Mouse (Mus musculus): ENCODE measurements around the gene Copz2. TPM values are rescaled to one million over a fixed set of nuclear protein-coding genes. Genes with fewer than 3 reads are reported as not detected.

Copz2 gene
- total RNA-seq, 1 experiment, result 5.5 TPM

- no peak overlapping the region for H3K27ac ChIP-seq (ENCODE audit: insufficient read depth, low read depth, low read length, poor library complexity, severe bottlenecking)
- DNase-seq (ENCODE audit: low read depth, low spot score), result no peak
- H3K9ac ChIP-seq (ENCODE audit: insufficient read depth, low read depth, low read length, poor library complexity, severe bottlenecking), result no peak overlapping the region
- H3K4me3 ChIP-seq (ENCODE audit: insufficient read depth in 1 of 2, low read depth in 1 of 2, low read length in 2 of 2, poor library complexity in 1 of 2, severe bottlenecking in 1 of 2), result no peak overlapping the region
- TF ChIP-seq MAFK (IDR thresholded peaks at IDR 0.05; ENCODE audit: insufficient read depth, low read depth, low read length) (no peak), ZC3H11A (IDR thresholded peaks at IDR 0.05; ENCODE audit: borderline replicate concordance, low read depth, low read length) (no peak), ZNF384 (IDR thresholded peaks at IDR 0.05; ENCODE audit: low read depth, low read length) (no peak), HCFC1 (IDR thresholded peaks at IDR 0.05; ENCODE audit: borderline replicate concordance, insufficient read depth, low read length) (no peak), CHD2 (IDR thresholded peaks at IDR 0.05; ENCODE audit: low read depth, low read length) (no peak)
- no peaks in the 10 kb centered on the region for H3K36me3 ChIP-seq (ENCODE audit: control insufficient read depth, insufficient read depth, low read length, poor library complexity, severe bottlenecking)
- no peaks in the 10 kb centered on the region for H3K9me3 ChIP-seq (ENCODE audit: control insufficient read depth, insufficient read depth, low read depth, low read length)
- peaks cover 1 to 13% of the 10 kb centered on the region in 2 experiments; a peak in 1 of 4 replicates for H3K4me1 ChIP-seq (ENCODE audit: control insufficient read depth in 2 of 2, insufficient read depth in 2 of 2, low read length in 2 of 2, poor library complexity in 1 of 2)
- in situ Hi-C loops (cut with MboI; ENCODE audit: low sequenced_read_pairs in 2 of 2, unreplicated experiment in 2 of 2), result no loop called here
These were observed 26.8 kb downstream of the Copz2 start for GRCm38 (mm10) chr11:96876300-96877040.

GRCm38 (mm10) chr11:96877071-96877470 is 27.4 kb downstream of the Copz2 start:
- H3K4me1 ChIP-seq (ENCODE audit: control insufficient read depth in 2 of 2, insufficient read depth in 2 of 2, low read length in 2 of 2, poor library complexity in 1 of 2), result peaks cover 1 to 11% of the 10 kb centered on the region in 2 experiments; a peak in 1 of 4 replicates

GRCm38 (mm10) chr11:96878715-96879114 is 29.0 kb downstream of the Copz2 start:
- H3K4me3 ChIP-seq (ENCODE audit: insufficient read depth in 1 of 2, low read depth in 1 of 2, low read length in 2 of 2, poor library complexity in 1 of 2, severe bottlenecking in 1 of 2), result no peak overlapping the region
- H3K27ac ChIP-seq (ENCODE audit: insufficient read depth, low read depth, low read length, poor library complexity, severe bottlenecking), result no peak overlapping the region
- no peaks in the 10 kb centered on the region for H3K9me3 ChIP-seq (ENCODE audit: control insufficient read depth, insufficient read depth, low read depth, low read length)
- H3K9ac ChIP-seq (ENCODE audit: insufficient read depth, low read depth, low read length, poor library complexity, severe bottlenecking), result no peak overlapping the region
- no peak for TF ChIP-seq CHD2 (IDR thresholded peaks at IDR 0.05; ENCODE audit: low read depth, low read length)
- no peak for TF ChIP-seq ZC3H11A (IDR thresholded peaks at IDR 0.05; ENCODE audit: borderline replicate concordance, low read depth, low read length)
- TF ChIP-seq ZNF384 (IDR thresholded peaks at IDR 0.05; ENCODE audit: low read depth, low read length), result no peak
- TF ChIP-seq HCFC1 (IDR thresholded peaks at IDR 0.05; ENCODE audit: borderline replicate concordance, insufficient read depth, low read length), result no peak
- TF ChIP-seq MAFK (IDR thresholded peaks at IDR 0.05; ENCODE audit: insufficient read depth, low read depth, low read length), result no peak
- peaks cover 1 to 5% of the 10 kb centered on the region in 2 experiments; a peak in 1 of 4 replicates for H3K4me1 ChIP-seq (ENCODE audit: control insufficient read depth in 2 of 2, insufficient read depth in 2 of 2, low read length in 2 of 2, poor library complexity in 1 of 2)
- DNase-seq (ENCODE audit: low read depth, low spot score), result no peak
- no peaks in the 10 kb centered on the region for H3K36me3 ChIP-seq (ENCODE audit: control insufficient read depth, insufficient read depth, low read length, poor library complexity, severe bottlenecking)
- in situ Hi-C loops (cut with MboI; ENCODE audit: low sequenced_read_pairs in 2 of 2, unreplicated experiment in 2 of 2), result no loop called here

More at GRCm38 (mm10) chr11:96877071-96877470, 27.4 kb downstream of the Copz2 start:
- in situ Hi-C loops (cut with MboI; ENCODE audit: low sequenced_read_pairs in 2 of 2, unreplicated experiment in 2 of 2), result no loop called here
- TF ChIP-seq CHD2 (IDR thresholded peaks at IDR 0.05; ENCODE audit: low read depth, low read length) (no peak), ZC3H11A (IDR thresholded peaks at IDR 0.05; ENCODE audit: borderline replicate concordance, low read depth, low read length) (no peak), HCFC1 (IDR thresholded peaks at IDR 0.05; ENCODE audit: borderline replicate concordance, insufficient read depth, low read length) (no peak), ZNF384 (IDR thresholded peaks at IDR 0.05; ENCODE audit: low read depth, low read length) (no peak), MAFK (IDR thresholded peaks at IDR 0.05; ENCODE audit: insufficient read depth, low read depth, low read length) (no peak)
- Histone ChIP-seq H3K9me3 (ENCODE audit: control insufficient read depth, insufficient read depth, low read depth, low read length) (no peaks in the 10 kb centered on the region), H3K27ac (ENCODE audit: insufficient read depth, low read depth, low read length, poor library complexity, severe bottlenecking) (no peak overlapping the region), H3K36me3 (ENCODE audit: control insufficient read depth, insufficient read depth, low read length, poor library complexity, severe bottlenecking) (no peaks in the 10 kb centered on the region), H3K9ac (ENCODE audit: insufficient read depth, low read depth, low read length, poor library complexity, severe bottlenecking) (no peak overlapping the region), H3K4me3 (ENCODE audit: insufficient read depth in 1 of 2, low read depth in 1 of 2, low read length in 2 of 2, poor library complexity in 1 of 2, severe bottlenecking in 1 of 2) (no peak overlapping the region)
- DNase-seq (ENCODE audit: low read depth, low spot score), result no peak

GRCm38 (mm10) chr11:96879359-96879758 is 29.7 kb downstream of the Copz2 start:
- Histone ChIP-seq H3K9me3 (ENCODE audit: control insufficient read depth, insufficient read depth, low read depth, low read length) (no peaks in the 10 kb centered on the region), H3K36me3 (ENCODE audit: control insufficient read depth, insufficient read depth, low read length, poor library complexity, severe bottlenecking) (no peaks in the 10 kb centered on the region), H3K4me1 (ENCODE audit: control insufficient read depth in 2 of 2, insufficient read depth in 2 of 2, low read length in 2 of 2, poor library complexity in 1 of 2) (peaks cover 1 to 4% of the 10 kb centered on the region in 2 experiments; a peak in 1 of 4 replicates), H3K4me3 (ENCODE audit: insufficient read depth in 1 of 2, low read depth in 1 of 2, low read length in 2 of 2, poor library complexity in 1 of 2, severe bottlenecking in 1 of 2) (no peak overlapping the region), H3K9ac (ENCODE audit: insufficient read depth, low read depth, low read length, poor library complexity, severe bottlenecking) (no peak overlapping the region), H3K27ac (ENCODE audit: insufficient read depth, low read depth, low read length, poor library complexity, severe bottlenecking) (no peak overlapping the region)
- in situ Hi-C loops (cut with MboI; ENCODE audit: low sequenced_read_pairs in 2 of 2, unreplicated experiment in 2 of 2), result no loop called here
- no peak for TF ChIP-seq HCFC1 (IDR thresholded peaks at IDR 0.05; ENCODE audit: borderline replicate concordance, insufficient read depth, low read length)
- TF ChIP-seq ZC3H11A (IDR thresholded peaks at IDR 0.05; ENCODE audit: borderline replicate concordance, low read depth, low read length), result no peak
- no peak for TF ChIP-seq CHD2 (IDR thresholded peaks at IDR 0.05; ENCODE audit: low read depth, low read length)
- no peak for TF ChIP-seq MAFK (IDR thresholded peaks at IDR 0.05; ENCODE audit: insufficient read depth, low read depth, low read length)
- no peak for TF ChIP-seq ZNF384 (IDR thresholded peaks at IDR 0.05; ENCODE audit: low read depth, low read length)
- no peak for DNase-seq (ENCODE audit: low read depth, low spot score)

Measured in ES-E14 (cell line).